ENCODE assay signal across 34 mouse cellular contexts in the genomic region with DNA sequence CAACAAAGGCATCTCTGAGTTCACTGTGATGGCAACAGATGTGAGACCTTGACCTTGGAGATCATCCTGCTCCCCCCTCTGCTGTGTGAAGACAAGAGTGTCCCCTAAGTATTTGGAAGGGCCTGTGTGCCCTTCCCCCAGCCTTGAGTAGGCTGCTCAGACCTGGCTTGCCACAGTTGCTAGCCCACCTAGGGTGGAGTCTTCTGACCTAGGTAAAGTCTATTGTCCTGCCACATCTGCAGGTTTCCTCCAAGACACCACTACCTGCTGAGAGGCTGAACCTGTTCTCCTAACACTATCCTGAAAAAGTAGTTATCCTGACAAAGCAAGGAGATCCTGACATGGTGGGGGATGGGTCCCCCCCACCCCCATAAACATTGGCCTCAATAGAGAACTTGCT.
"Had no signal": no experiment of that assay in that cellular context is flagged by ENCODE, and none has a peak within 500 bp of the region (broad histone marks: within the 10 kb centered on the region; RNA-seq: fewer than 3 reads in every experiment).

No protein-coding gene starts in this region.

- H3K9me3 ChIP-seq: heart, embryonic 12.5 days; heart, embryonic 13.5 days; heart, embryonic 15.5 days; hindbrain, embryonic 10.5 days; hindbrain, embryonic 12.5 days; hindbrain, embryonic 13.5 days; hindbrain, embryonic 15.5 days; intestine, embryonic 15.5 days; kidney, embryonic 15.5 days had no signal

- H3K27me3 ChIP-seq: heart, embryonic 12.5 days; heart, embryonic 13.5 days; heart, embryonic 15.5 days; hindbrain, embryonic 12.5 days; hindbrain, embryonic 13.5 days; hindbrain, embryonic 15.5 days; intestine, embryonic 15.5 days; kidney, embryonic 15.5 days had no signal

- H3K27ac ChIP-seq: heart, embryonic 13.5 days; heart, embryonic 15.5 days; hindbrain, embryonic 10.5 days; hindbrain, embryonic 12.5 days; hindbrain, embryonic 13.5 days; hindbrain, embryonic 14.5 days; hindbrain, embryonic 15.5 days; hindbrain, postnatal 0 days; intestine, embryonic 15.5 days; kidney, embryonic 15.5 days; kidney, postnatal 0 days; layer of hippocampus, adult 2 months; left cerebral cortex, adult 2 months had no signal

- H3K4me3 ChIP-seq: heart, embryonic 12.5 days; heart, embryonic 13.5 days; heart, embryonic 15.5 days; hindbrain, embryonic 10.5 days; hindbrain, embryonic 12.5 days; hindbrain, embryonic 13.5 days; hindbrain, embryonic 15.5 days; intestine, embryonic 15.5 days; kidney, embryonic 15.5 days; layer of hippocampus, adult 2 months; left cerebral cortex, adult 2 months had no signal

- DNase-seq: heart, postnatal 10 days; heart, postnatal 14 days; heart, postnatal 36 days; heart, postnatal 4 days; kidney, adult 11 months; kidney, adult 18-20 months; kidney, adult 2 months; kidney, adult 8-10 months; kidney, adult 9 months; kidney, postnatal 10 days; kidney, postnatal 14 days; kidney, postnatal 25 days; kidney, postnatal 36 days; kidney, postnatal 4 days; layer of hippocampus, adult 9-11 months; layer of hippocampus, postnatal 36 days had no signal

- H3K36me3 ChIP-seq: heart, embryonic 12.5 days; heart, embryonic 13.5 days; heart, embryonic 15.5 days; hindbrain, embryonic 10.5 days; hindbrain, embryonic 12.5 days; hindbrain, embryonic 13.5 days; hindbrain, embryonic 15.5 days; intestine, embryonic 15.5 days; kidney, embryonic 15.5 days had no signal

- ATAC-seq: hindbrain, embryonic 16.5 days; hindbrain, postnatal 0 days; inflammation-experienced regulatory T-cells, adult 6 months; intestine, embryonic 15.5 days; intestine, embryonic 16.5 days; intestine, postnatal 0 days had no signal

- H3K4me2 ChIP-seq: heart, embryonic 12.5 days; heart, embryonic 13.5 days; heart, embryonic 15.5 days; hindbrain, embryonic 12.5 days; hindbrain, embryonic 13.5 days; hindbrain, embryonic 14.5 days; hindbrain, embryonic 15.5 days; intestine, embryonic 15.5 days; kidney, embryonic 15.5 days had no signal

- H3K4me1 ChIP-seq: heart, embryonic 12.5 days; heart, embryonic 13.5 days; heart, embryonic 15.5 days; hindbrain, embryonic 10.5 days; hindbrain, embryonic 12.5 days; hindbrain, embryonic 13.5 days; hindbrain, embryonic 15.5 days; intestine, embryonic 15.5 days; kidney, embryonic 15.5 days had no signal

- H3K9ac ChIP-seq: heart, embryonic 12.5 days; heart, embryonic 13.5 days; heart, embryonic 15.5 days; hindbrain, embryonic 12.5 days; hindbrain, embryonic 13.5 days; hindbrain, embryonic 14.5 days; hindbrain, embryonic 15.5 days; intestine, embryonic 15.5 days; kidney, embryonic 15.5 days had no signal
